10 mouse cellular contexts compared by ENCODE assay signal in genomic region chr2:60871001-60871400, GRCm38 (mm10).
DNase-seq lines count a peak whose midpoint lies in the region; ATAC-seq lines count a peak whose summit lies in the region.
"Had no signal": no experiment of that assay in that cellular context is flagged by ENCODE, and none has a peak within 500 bp of the region (broad histone marks: within the 10 kb centered on the region; RNA-seq: fewer than 3 reads in every experiment).

No protein-coding gene starts in this region.

- no peaks in the 10 kb centered on the region for H3K27me3 ChIP-seq in heart, embryonic 11.5 days (ENCODE audit: control insufficient read depth, insufficient read depth, low read length)
- no peaks in the 10 kb centered on the region for H3K27me3 ChIP-seq in neural tube, embryonic 15.5 days (replicated peaks)
- H3K27me3 ChIP-seq: neural tube, embryonic 12.5 days had no signal

- H3K4me2 ChIP-seq in heart, embryonic 11.5 days: peak overlapping the region; percentile 29
- H3K4me2 ChIP-seq in neural tube, embryonic 15.5 days: no peak overlapping the region
- H3K4me2 ChIP-seq: neural tube, embryonic 12.5 days had no signal

- no peaks in the 10 kb centered on the region for H3K36me3 ChIP-seq in heart, embryonic 11.5 days (ENCODE audit: control insufficient read depth, insufficient read depth, low read length)
- H3K36me3 ChIP-seq in neural tube, embryonic 15.5 days: no peaks in the 10 kb centered on the region
- H3K36me3 ChIP-seq: neural tube, embryonic 12.5 days had no signal

- intact Hi-C loops in heart, postnatal 25 days (cut with DNase I): no loop called here
- intact Hi-C loops in left cerebral cortex, postnatal 4 days (cut with DNase I): no loop called here

- 15% methylated on average over 5 of the region's 5 CpGs for WGBS in heart, embryonic 11.5 days (ENCODE audit: insufficient replicate concordance)
- WGBS in neural tube, embryonic 15.5 days: 28% methylated on average over 5 of the region's 5 CpGs

- no peak overlapping the region for H3K4me3 ChIP-seq in heart, embryonic 11.5 days (ENCODE audit: low read depth, low read length)
- H3K4me3 ChIP-seq in neural tube, embryonic 15.5 days (replicated peaks): no peak overlapping the region
- H3K4me3 ChIP-seq: neural tube, embryonic 12.5 days had no signal

- ATAC-seq in heart, embryonic 11.5 days (replicated peaks; ENCODE audit: insufficient number of reproducible peaks, low FRiP score, low TSS enrichment): peak; percentile 23; the same call in 1 of the 2 replicates
- ATAC-seq in neural tube, embryonic 15.5 days (ENCODE audit: low FRiP score): no peak

- DNase-seq in heart, postnatal 25 days (ENCODE audit: low spot score): no peak
- DNase-seq in neural tube, embryonic 10.5 days (ENCODE audit: extremely low spot score, low spot score): peak; percentile 28
- peak; percentile 31 for DNase-seq in heart, postnatal 4 days
- no peak for DNase-seq in left cerebral cortex, postnatal 4 days
- no peak for DNase-seq in cerebellum, postnatal 4 days (ENCODE audit: low spot score in 2 of 2)
- no peak for DNase-seq in thymus, postnatal 36 days

- H3K9me3 ChIP-seq in heart, embryonic 11.5 days (replicated peaks; ENCODE audit: control insufficient read depth, low read length): no peaks in the 10 kb centered on the region
- no peaks in the 10 kb centered on the region for H3K9me3 ChIP-seq in neural tube, embryonic 15.5 days (replicated peaks)
- H3K9me3 ChIP-seq: neural tube, embryonic 12.5 days had no signal

- H3K27ac ChIP-seq in heart, embryonic 11.5 days (ENCODE audit: low read depth, low read length): peak overlapping the region; percentile 65
- no peak overlapping the region for H3K27ac ChIP-seq in neural tube, embryonic 15.5 days (replicated peaks)
- H3K27ac ChIP-seq: liver, embryonic 14.5 days; neural tube, embryonic 12.5 days had no signal

- no peak overlapping the region for H3K9ac ChIP-seq in heart, embryonic 11.5 days (ENCODE audit: low read depth, low read length)
- no peak overlapping the region for H3K9ac ChIP-seq in neural tube, embryonic 15.5 days (replicated peaks)
- H3K9ac ChIP-seq: liver, embryonic 14.5 days; neural tube, embryonic 12.5 days had no signal

- peaks cover 65% of the 10 kb centered on the region for H3K4me1 ChIP-seq in heart, embryonic 11.5 days (ENCODE audit: control insufficient read depth, insufficient read depth, low read length)
- H3K4me1 ChIP-seq in neural tube, embryonic 15.5 days: peaks cover 9% of the 10 kb centered on the region; the same call in 1 of the 2 replicates

Comparison
In these comparisons a context has a peak if more than half of its experiments do, and no peak if none do; other contexts are left out.
1. DNase-seq: peak in neural tube, embryonic 10.5 days (single experiment) and heart, postnatal 4 days (single experiment); none in heart, postnatal 25 days (single experiment), left cerebral cortex, postnatal 4 days (single experiment), cerebellum, postnatal 4 days (0 of 2) and thymus, postnatal 36 days (0 of 2).